Mouse (Mus musculus) left cerebral cortex, postnatal 36 days (tissue): Measurements from ENCODE around the gene Etfdh. TPM values are rescaled to one million over a fixed set of nuclear protein-coding genes. Genes with fewer than 3 reads are reported as not detected.

Experiments
- DNase-seq, 2 experiments: peaks; one replicate each; pipeline ENCODE4 v3.0.0; 2021 to 2022; ENCODE audit warnings: low spot score in 2 of 2, mixed read lengths in 1 of 2
- intact Hi-C: fragments of 180-260 bp; cut with DNase I; formaldehyde crosslinking; loops from one replicate; pipeline ENCODE4 v1.15.1; 2025
- total RNA-seq, 2 experiments: library from RNA; stranded (reverse); gene quantifications; 2 replicates each; pipeline ENCODE4 v1.2.3; 2021

Gene Etfdh
- 10 to 100 TPM; 23.5 to 27.4 TPM for total RNA-seq

GRCm38 (mm10) chr3:79629416-79629730 lies at the start of gene Etfdh:
Gene Etfdh (minus strand): TSS chr3:79629500.
- peak in 1 of 2 experiments; percentile 46 for DNase-seq
- intact Hi-C loops, result no loop called here

GRCm38 (mm10) chr3:79676411-79676810 lies 47.1 kb upstream of the Etfdh start:
- no peak for DNase-seq
- intact Hi-C loops, result no loop called here

- intact Hi-C loops, result no loop called here
These were observed 45.3 kb upstream of the Etfdh start for GRCm38 (mm10) chr3:79674641-79675040.

GRCm38 (mm10) chr3:79673082-79673481 lies 43.8 kb upstream of the Etfdh start:
- intact Hi-C loops, result no loop called here
- peak; percentile 18 to 58 for DNase-seq

More at GRCm38 (mm10) chr3:79674641-79675040, 45.3 kb upstream of the Etfdh start:
- DNase-seq, result no peak

- no peak for DNase-seq
These were observed 42.9 kb upstream of the Etfdh start for GRCm38 (mm10) chr3:79672188-79672587.

GRCm38 (mm10) chr3:79670556-79670955 lies 41.3 kb upstream of the Etfdh start:
- DNase-seq, result no peak
- intact Hi-C loops, result no loop called here

More at GRCm38 (mm10) chr3:79672188-79672587, 42.9 kb upstream of the Etfdh start:
- intact Hi-C loops, result no loop called here

GRCm38 (mm10) chr3:79664787-79665408 lies 35.6 kb upstream of the Etfdh start:
- intact Hi-C loops, result loop anchor here (2.0 to 10.0 kb wide), 2 partner anchors 144 to 390 kb away; no protein-coding TSS in a partner anchor
- peak; percentile 16 to 41 for DNase-seq

GRCm38 (mm10) chr3:79656682-79657081 lies 27.4 kb upstream of the Etfdh start:
- DNase-seq, result no peak
- intact Hi-C loops, result no loop called here

- no peak for DNase-seq
- intact Hi-C loops, result no loop called here
These were observed 22.8 kb upstream of the Etfdh start for GRCm38 (mm10) chr3:79652129-79652528.

- intact Hi-C loops, result no loop called here
- peak; percentile 95 to 97 for DNase-seq
These were observed 512 bp downstream of the Etfdh start, which contains the start of gene 4930579G24Rik for GRCm38 (mm10) chr3:79628561-79629415. Gene 4930579G24Rik (plus strand): TSS chr3:79629079.

GRCm38 (mm10) chr3:79628182-79628560 lies 1.1 kb downstream of the Etfdh start:
- intact Hi-C loops, result no loop called here
- DNase-seq, result no peak

GRCm38 (mm10) chr3:79627484-79628181 lies 1.7 kb downstream of the Etfdh start:
- DNase-seq, result no peak
- intact Hi-C loops, result no loop called here

GRCm38 (mm10) chr3:79609886-79610285 lies 19.4 kb downstream of the Etfdh start:
- no peak for DNase-seq
- intact Hi-C loops, result no loop called here

- DNase-seq, result no peak
- intact Hi-C loops, result loop anchor here (10.0 kb wide), 1 partner anchor 501 kb away; no protein-coding TSS in a partner anchor
These were observed 33.8 kb downstream of the Etfdh start for GRCm38 (mm10) chr3:79595468-79595867.

- no peak for DNase-seq
- intact Hi-C loops, result loop anchor here (10.0 kb wide), 1 partner anchor 497 kb away; no protein-coding TSS in a partner anchor
These were observed 37.4 kb downstream of the Etfdh start for GRCm38 (mm10) chr3:79591793-79592471.

GRCm38 (mm10) chr3:79590863-79591792 lies 38.2 kb downstream of the Etfdh start, which contains the start of gene Ppid:
Gene Ppid (plus strand): TSS chr3:79591342.
- DNase-seq, result peak; percentile 76 to 81
- intact Hi-C loops, result loop anchor here (10.0 kb wide), 1 partner anchor 496 kb away; no protein-coding TSS in a partner anchor

- intact Hi-C loops, result loop anchor here (5.0 to 10.0 kb wide), 3 partner anchors 87 to 495 kb away; no protein-coding TSS in a partner anchor
- DNase-seq, result no peak
These were observed 39.6 kb downstream of the Etfdh start for GRCm38 (mm10) chr3:79589671-79590070.

GRCm38 (mm10) chr3:79586804-79587203 lies 42.5 kb downstream of the Etfdh start:
- intact Hi-C loops, result loop anchor here (2.0 to 5.0 kb wide), 4 partner anchors 85 to 628 kb away; no protein-coding TSS in a partner anchor
- peak; percentile 87 to 92 for DNase-seq
